ENCODE assay signal across 8 mouse cellular contexts in the genomic region with DNA sequence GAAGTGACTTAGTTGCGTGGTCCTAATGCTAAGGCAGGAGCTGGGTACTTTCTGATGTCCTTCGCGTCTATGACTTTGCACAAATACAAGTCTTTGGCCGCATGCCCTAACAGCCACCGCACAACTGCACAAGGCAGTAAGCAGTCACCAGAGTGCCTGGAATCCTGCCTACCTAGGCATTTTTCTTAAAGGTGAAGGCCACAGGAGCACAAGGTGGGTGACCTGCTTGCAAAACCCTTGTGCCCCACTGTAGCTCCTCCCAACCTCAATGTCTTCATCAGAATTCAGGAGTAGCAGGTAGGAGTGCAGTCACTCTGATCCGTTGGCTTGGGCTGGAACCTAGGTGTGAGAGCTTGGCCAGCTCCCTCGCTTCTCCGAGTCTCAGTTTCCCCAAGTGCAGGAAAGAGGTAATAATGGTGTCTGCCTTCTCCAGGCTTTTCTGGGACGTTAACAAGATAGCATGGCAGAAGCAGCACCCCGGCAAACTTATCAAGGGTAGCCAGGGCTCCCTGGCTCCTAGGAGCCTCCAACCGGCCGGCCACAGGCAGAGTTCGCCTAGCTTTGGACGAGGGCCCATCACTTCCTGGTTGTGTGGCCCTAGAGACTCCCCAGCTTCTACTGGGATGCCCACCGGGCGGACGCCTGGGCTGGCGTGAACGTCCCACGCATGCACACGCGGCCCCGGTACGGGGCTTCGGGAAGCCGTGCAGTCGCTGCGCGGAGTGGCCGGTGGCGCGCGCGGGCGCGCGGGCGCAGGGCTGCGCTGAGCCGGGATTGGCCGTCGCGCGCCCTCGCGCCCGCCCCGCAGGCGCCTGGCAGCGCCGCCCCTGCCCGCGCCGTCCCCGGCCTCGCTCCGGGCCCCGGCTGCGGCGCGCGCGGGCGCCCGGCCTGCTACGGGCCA. TPM values are rescaled to one million over a fixed set of nuclear protein-coding genes. Genes with fewer than 3 reads are reported as not detected.
DNase-seq lines count a peak whose midpoint lies in the region; ATAC-seq lines count a peak whose summit lies in the region.

No protein-coding gene starts in this region.

- WGBS in embryonic facial prominence, embryonic 14.5 days = 6% methylated on average over 39 of the region's 66 CpGs
- 17% methylated on average over 66 of the region's 66 CpGs for WGBS in heart, embryonic 12.5 days
- WGBS in kidney, embryonic 16.5 days = 4% methylated on average over 52 of the region's 66 CpGs
- 10% methylated on average over 29 of the region's 66 CpGs for WGBS in neural tube, embryonic 15.5 days

- peak overlapping the region; percentile 90 for H3K9ac ChIP-seq in embryonic facial prominence, embryonic 14.5 days (ENCODE audit: low read depth, low read length)
- H3K9ac ChIP-seq in heart, embryonic 12.5 days = peak overlapping the region; percentile 96
- peak overlapping the region; percentile 92 for H3K9ac ChIP-seq in kidney, embryonic 16.5 days (replicated peaks; ENCODE audit: low read length)
- H3K9ac ChIP-seq in neural tube, embryonic 15.5 days (replicated peaks) = peak overlapping the region; percentile 97

- no peaks in the 10 kb centered on the region for H3K27me3 ChIP-seq in embryonic facial prominence, embryonic 14.5 days (replicated peaks; ENCODE audit: control insufficient read depth, insufficient read depth, low read length)
- H3K27me3 ChIP-seq in heart, embryonic 12.5 days (replicated peaks) = no peaks in the 10 kb centered on the region
- H3K27me3 ChIP-seq in kidney, embryonic 16.5 days (ENCODE audit: insufficient read depth, low read length) = no peaks in the 10 kb centered on the region
- H3K27me3 ChIP-seq in neural tube, embryonic 15.5 days (replicated peaks) = no peaks in the 10 kb centered on the region

- peak; percentile 32 to 39 for DNase-seq in CD8-positive naive resting alpha-beta T cell, adult 2 months (ENCODE audit: low read depth in 2 of 2, low spot score in 2 of 2)
- peak; percentile 88 to 93 for DNase-seq in adrenal gland, postnatal 36 days
- peak; percentile 89 for DNase-seq in embryonic facial prominence, embryonic 14.5 days (ENCODE audit: low spot score)
- peak; percentile 72 to 81 for DNase-seq in lung, adult 18-20 months
- peak; percentile 86 for DNase-seq in thymus, postnatal 14 days

- peak overlapping the region; percentile 87 for H3K27ac ChIP-seq in embryonic facial prominence, embryonic 14.5 days (replicated peaks; ENCODE audit: low read depth, low read length)
- peak overlapping the region; percentile 94 for H3K27ac ChIP-seq in heart, embryonic 12.5 days (ENCODE audit: poor library complexity, severe bottlenecking)
- peak overlapping the region; percentile 88 for H3K27ac ChIP-seq in kidney, embryonic 16.5 days (ENCODE audit: low read length)
- H3K27ac ChIP-seq in neural tube, embryonic 15.5 days (replicated peaks) = peak overlapping the region; percentile 85

- peaks cover 29% of the 10 kb centered on the region for H3K36me3 ChIP-seq in embryonic facial prominence, embryonic 14.5 days (ENCODE audit: control insufficient read depth, insufficient read depth, low read length)
- peaks cover 27% of the 10 kb centered on the region for H3K36me3 ChIP-seq in heart, embryonic 12.5 days
- peaks cover 25% of the 10 kb centered on the region for H3K36me3 ChIP-seq in kidney, embryonic 16.5 days (ENCODE audit: insufficient read depth, low read length)
- H3K36me3 ChIP-seq in neural tube, embryonic 15.5 days = peaks cover 27% of the 10 kb centered on the region

- peak overlapping the region; percentile 85 for H3K4me2 ChIP-seq in embryonic facial prominence, embryonic 14.5 days (ENCODE audit: low read depth, low read length)
- peak overlapping the region; percentile 76 for H3K4me2 ChIP-seq in heart, embryonic 12.5 days
- H3K4me2 ChIP-seq in kidney, embryonic 16.5 days (replicated peaks; ENCODE audit: low read depth, low read length) = peak overlapping the region; percentile 86
- peak overlapping the region; percentile 89 for H3K4me2 ChIP-seq in neural tube, embryonic 15.5 days

- peaks cover 25% of the 10 kb centered on the region for H3K4me1 ChIP-seq in embryonic facial prominence, embryonic 14.5 days (ENCODE audit: control insufficient read depth, insufficient read depth, low read length)
- H3K4me1 ChIP-seq in heart, embryonic 12.5 days (replicated peaks) = peaks cover 36% of the 10 kb centered on the region
- peaks cover 24% of the 10 kb centered on the region for H3K4me1 ChIP-seq in kidney, embryonic 16.5 days (ENCODE audit: insufficient read depth, low read length)
- H3K4me1 ChIP-seq in neural tube, embryonic 15.5 days = peaks cover 51% of the 10 kb centered on the region

- H3K4me3 ChIP-seq in embryonic facial prominence, embryonic 14.5 days (ENCODE audit: low read depth, low read length) = peak overlapping the region; percentile 88
- peak overlapping the region; percentile 93 for H3K4me3 ChIP-seq in heart, embryonic 12.5 days
- H3K4me3 ChIP-seq in kidney, embryonic 16.5 days (ENCODE audit: low read length) = peak overlapping the region; percentile 83
- H3K4me3 ChIP-seq in neural tube, embryonic 15.5 days (replicated peaks) = peak overlapping the region; percentile 88

- no peaks in the 10 kb centered on the region for H3K9me3 ChIP-seq in embryonic facial prominence, embryonic 14.5 days (ENCODE audit: control insufficient read depth, low read length)
- H3K9me3 ChIP-seq in heart, embryonic 12.5 days (replicated peaks) = no peaks in the 10 kb centered on the region
- no peaks in the 10 kb centered on the region for H3K9me3 ChIP-seq in kidney, embryonic 16.5 days (ENCODE audit: low read length)
- no peaks in the 10 kb centered on the region for H3K9me3 ChIP-seq in neural tube, embryonic 15.5 days (replicated peaks)

- ATAC-seq in embryonic facial prominence, embryonic 14.5 days (ENCODE audit: low read depth) = peak; percentile 91
- peak; percentile 86 for ATAC-seq in heart, embryonic 12.5 days (ENCODE audit: insufficient number of reproducible peaks, low FRiP score)
- peak; percentile 89 for ATAC-seq in kidney, embryonic 16.5 days (ENCODE audit: low FRiP score, low TSS enrichment)
- ATAC-seq in neural tube, embryonic 15.5 days (ENCODE audit: low FRiP score) = peak; percentile 94

RNA-seq across cellular contexts. Expression of gene Kmt5a, which starts 5.2 kb away (rescaled TPM):
- 100 to 1,000 TPM; 172 to 188 TPM for total RNA-seq in adrenal gland, postnatal 36 days (2021)
- 50.3 and 57.5 TPM in 2 replicates for polyA plus RNA-seq in embryonic facial prominence, embryonic 14.5 days (2014; fragmentation: Nextera tagmentation; extraction: Ambion mirVana)
- polyA plus RNA-seq in heart, embryonic 12.5 days (2016; fragmentation: Nextera tagmentation; extraction: Ambion mirVana) = 81.1 and 85.4 TPM in 2 replicates
- polyA plus RNA-seq in kidney, embryonic 16.5 days (2015; fragmentation: Nextera tagmentation; extraction: Ambion mirVana) = 30.7 and 38.1 TPM in 2 replicates
- polyA plus RNA-seq in neural tube, embryonic 15.5 days (2015; fragmentation: Nextera tagmentation; extraction: Ambion mirVana) = 29.3 and 30.8 TPM in 2 replicates

RNA-seq across cellular contexts. Expression of gene Sbno1, which starts 19.1 kb away (rescaled TPM):
- total RNA-seq in adrenal gland, postnatal 36 days (2021) = 100 to 1,000 TPM in 1 of 2 experiments, 10 to 100 TPM in 1; 84.3 to 100 TPM
- 62.7 and 66.5 TPM in 2 replicates for polyA plus RNA-seq in embryonic facial prominence, embryonic 14.5 days (2014; fragmentation: Nextera tagmentation; extraction: Ambion mirVana)
- 71.8 and 75.3 TPM in 2 replicates for polyA plus RNA-seq in heart, embryonic 12.5 days (2016; fragmentation: Nextera tagmentation; extraction: Ambion mirVana)
- 72.7 and 94.8 TPM in 2 replicates for polyA plus RNA-seq in kidney, embryonic 16.5 days (2015; fragmentation: Nextera tagmentation; extraction: Ambion mirVana)
- polyA plus RNA-seq in neural tube, embryonic 15.5 days (2015; fragmentation: Nextera tagmentation; extraction: Ambion mirVana) = 85.9 and 87.2 TPM in 2 replicates

RNA-seq across cellular contexts. Expression of gene Rilpl2, which starts 33.3 kb away (rescaled TPM):
- 10 to 100 TPM; 21.4 to 23.9 TPM for total RNA-seq in adrenal gland, postnatal 36 days (2021)
- 33.6 and 34.8 TPM in 2 replicates for polyA plus RNA-seq in embryonic facial prominence, embryonic 14.5 days (2014; fragmentation: Nextera tagmentation; extraction: Ambion mirVana)
- 13.5 and 13.6 TPM in 2 replicates for polyA plus RNA-seq in heart, embryonic 12.5 days (2016; fragmentation: Nextera tagmentation; extraction: Ambion mirVana)
- polyA plus RNA-seq in kidney, embryonic 16.5 days (2015; fragmentation: Nextera tagmentation; extraction: Ambion mirVana) = 34.7 and 36.8 TPM in 2 replicates
- 27.5 and 32.0 TPM in 2 replicates for polyA plus RNA-seq in neural tube, embryonic 15.5 days (2015; fragmentation: Nextera tagmentation; extraction: Ambion mirVana)

RNA-seq across cellular contexts. Expression of gene Snrnp35, which starts 38.0 kb away (rescaled TPM):
- 10 to 100 TPM; 19.4 to 20.5 TPM for total RNA-seq in adrenal gland, postnatal 36 days (2021)
- 11.0 and 11.4 TPM in 2 replicates for polyA plus RNA-seq in embryonic facial prominence, embryonic 14.5 days (2014; fragmentation: Nextera tagmentation; extraction: Ambion mirVana)
- 23.9 and 24.0 TPM in 2 replicates for polyA plus RNA-seq in heart, embryonic 12.5 days (2016; fragmentation: Nextera tagmentation; extraction: Ambion mirVana)
- polyA plus RNA-seq in kidney, embryonic 16.5 days (2015; fragmentation: Nextera tagmentation; extraction: Ambion mirVana) = 27.4 and 29.4 TPM in 2 replicates
- polyA plus RNA-seq in neural tube, embryonic 15.5 days (2015; fragmentation: Nextera tagmentation; extraction: Ambion mirVana) = 20.7 and 22.2 TPM in 2 replicates

Comparison
In these comparisons a context has a peak if more than half of its experiments do, and no peak if none do; other contexts are left out.
1. Peak in every context shown above with its lines: DNase-seq, ATAC-seq, H3K4me3 ChIP-seq and H3K27ac ChIP-seq.
2. DNase-seq: peak in every context shown above with its lines; median percentile 90 in adrenal gland, postnatal 36 days; 89 in embryonic facial prominence, embryonic 14.5 days; 86 in thymus, postnatal 14 days; 76 in lung, adult 18-20 months; 36 in CD8-positive naive resting alpha-beta T cell, adult 2 months.